Mouse (Mus musculus): ENCODE measurements around the gene Hdac1.

DNA sequence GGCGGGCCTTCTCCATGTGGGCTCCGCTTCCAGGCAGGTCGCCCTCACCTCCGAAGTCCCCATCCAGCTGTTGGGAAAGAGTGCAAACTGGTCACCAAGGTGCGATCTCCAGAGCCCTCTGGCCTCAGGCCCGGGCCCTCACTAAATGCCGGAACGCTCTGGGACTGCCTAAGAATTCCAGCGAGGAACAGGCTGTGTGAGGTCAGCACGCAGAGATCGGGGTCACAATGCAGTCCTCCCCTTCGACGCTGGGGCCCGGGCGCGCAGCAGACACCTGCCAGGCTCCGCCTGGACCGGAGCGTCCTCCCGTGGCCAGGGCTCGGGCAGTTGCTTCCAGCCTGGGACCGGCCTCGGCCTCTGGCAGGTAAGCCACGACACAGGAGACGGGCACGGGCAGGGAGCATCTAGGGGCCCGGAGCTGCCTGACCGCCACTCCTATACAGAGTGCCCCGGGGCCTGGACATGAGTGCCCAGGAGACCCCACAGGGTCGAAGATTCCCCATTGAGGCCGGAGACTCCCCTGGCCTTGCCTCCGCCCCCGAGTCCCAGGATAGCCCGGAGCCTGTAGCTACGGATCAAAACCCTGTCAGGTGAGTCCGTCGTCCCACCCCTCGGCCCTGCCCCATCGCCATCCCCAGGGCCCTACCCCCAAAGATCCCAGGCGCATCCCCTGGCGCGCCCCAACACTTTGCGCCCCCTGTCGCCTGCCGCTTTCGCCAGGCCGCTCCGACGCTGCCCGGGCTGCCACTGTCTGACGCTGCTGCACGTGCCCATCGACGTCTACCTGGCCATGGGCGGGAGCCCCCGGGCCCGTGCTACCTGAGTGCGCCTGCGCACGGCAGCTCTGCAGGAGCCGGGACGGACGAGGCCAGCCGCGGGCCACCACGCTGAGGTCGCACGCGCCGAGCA, 51.3 kb downstream of the Hdac1 start, which contains the start of the genes Tssk3 and Fam229a:
- TF ChIP-seq CTCF (IDR thresholded peaks at IDR 0.05; ENCODE audit: control insufficient read depth, insufficient read depth, low read length) (no peak), POLR2A (IDR thresholded peaks at IDR 0.05; ENCODE audit: borderline replicate concordance, control insufficient read depth, low read depth, low read length) (peak; percentile 14; the same call in 1 of the 2 replicates)

Data from bone marrow, adult 2 months (tissue).